In genomic region chr8:95852290-95852689, GRCm38 (mm10) we compare ENCODE assay signal across 8 mouse cellular contexts. TPM values are rescaled to one million over a fixed set of nuclear protein-coding genes. Genes with fewer than 3 reads are reported as not detected.
DNase-seq lines count a peak whose midpoint lies in the region; ATAC-seq and TF ChIP-seq lines count a peak whose summit lies in the region.

No protein-coding gene starts in this region.

- H3K27ac ChIP-seq in ES-Bruce4 (ENCODE audit: insufficient read depth, low read length) = peak overlapping the region; percentile 66
- H3K27ac ChIP-seq in forebrain, embryonic 11.5 days (ENCODE audit: low read depth, low read length) = no peak overlapping the region
- H3K27ac ChIP-seq in hindbrain, embryonic 11.5 days (ENCODE audit: low read depth, low read length) = no peak overlapping the region
- H3K27ac ChIP-seq in limb, embryonic 14.5 days (replicated peaks; ENCODE audit: low read depth, low read length) = no peak overlapping the region
- H3K27ac ChIP-seq in midbrain, embryonic 14.5 days (replicated peaks; ENCODE audit: low read depth, low read length) = no peak overlapping the region

- H3K4me3 ChIP-seq in ES-Bruce4 (ENCODE audit: low read depth, low read length) = peak overlapping the region; percentile 86
- peak overlapping the region; percentile 71; the same call in 1 of the 2 replicates for H3K4me3 ChIP-seq in forebrain, embryonic 11.5 days (ENCODE audit: low read depth, low read length)
- H3K4me3 ChIP-seq in hindbrain, embryonic 11.5 days (ENCODE audit: low read depth, low read length) = no peak overlapping the region; the same call in 1 of the 2 replicates
- H3K4me3 ChIP-seq in limb, embryonic 14.5 days (replicated peaks; ENCODE audit: low read length) = peak overlapping the region; percentile 64
- H3K4me3 ChIP-seq in midbrain, embryonic 14.5 days (replicated peaks; ENCODE audit: low read depth, low read length) = peak overlapping the region; percentile 75; the same call in 1 of the 2 replicates

- TF ChIP-seq POLR2A in ES-Bruce4 (IDR thresholded peaks at IDR 0.05; ENCODE audit: insufficient read depth, low read length) = no peak
- no peak for TF ChIP-seq POLR2A in limb, embryonic 14.5 days (IDR thresholded peaks at IDR 0.05; ENCODE audit: borderline replicate concordance, extremely low read depth, insufficient read depth, insufficient read length)

- H3K4me2 ChIP-seq in forebrain, embryonic 11.5 days (ENCODE audit: low read depth, low read length, severe bottlenecking) = peak overlapping the region; percentile 87
- peak overlapping the region; percentile 81 for H3K4me2 ChIP-seq in hindbrain, embryonic 11.5 days (replicated peaks; ENCODE audit: low read depth, low read length)
- H3K4me2 ChIP-seq in limb, embryonic 14.5 days (replicated peaks; ENCODE audit: low read depth, low read length, severe bottlenecking) = peak overlapping the region; percentile 67
- peak overlapping the region; percentile 77 for H3K4me2 ChIP-seq in midbrain, embryonic 14.5 days (ENCODE audit: low read length)

- no peak for ATAC-seq in forebrain, embryonic 11.5 days (replicated peaks; ENCODE audit: low FRiP score)
- no peak for ATAC-seq in hindbrain, embryonic 11.5 days (ENCODE audit: low FRiP score)
- ATAC-seq in limb, embryonic 14.5 days (ENCODE audit: low FRiP score, low read depth) = no peak
- ATAC-seq in midbrain, embryonic 14.5 days (ENCODE audit: low FRiP score, low TSS enrichment) = no peak

- peak; percentile 85 for DNase-seq in 416B (ENCODE audit: low read depth)
- no peak for DNase-seq in forebrain, embryonic 11.5 days (ENCODE audit: low spot score)
- no peak for DNase-seq in hindbrain, embryonic 11.5 days (ENCODE audit: low spot score)
- DNase-seq in limb, embryonic 14.5 days (ENCODE audit: low spot score) = no peak
- no peak for DNase-seq in midbrain, embryonic 14.5 days
- no peak for DNase-seq in thymus, adult 18-20 months
- no peak for DNase-seq in embryo, embryonic 10 days (ENCODE audit: low spot score)

- H3K9ac ChIP-seq in ES-Bruce4 (ENCODE audit: low read depth, poor library complexity, severe bottlenecking) = peak overlapping the region; percentile 59
- no peak overlapping the region; the same call in 1 of the 2 replicates for H3K9ac ChIP-seq in forebrain, embryonic 11.5 days (ENCODE audit: low read length)
- no peak overlapping the region; the same call in 1 of the 2 replicates for H3K9ac ChIP-seq in hindbrain, embryonic 11.5 days (ENCODE audit: low read depth, low read length)
- peak overlapping the region; percentile 74 for H3K9ac ChIP-seq in limb, embryonic 14.5 days (ENCODE audit: low read depth, low read length, severe bottlenecking)
- 0 out of 2 replicates have a peak overlapping the region, but pooled peaks have one; percentile 70 for H3K9ac ChIP-seq in midbrain, embryonic 14.5 days (replicated peaks; ENCODE audit: low read length)

- no peak for TF ChIP-seq CTCF in ES-Bruce4 (IDR thresholded peaks at IDR 0.05; ENCODE audit: low read depth, low read length)

- no peaks in the 10 kb centered on the region for H3K9me3 ChIP-seq in ES-Bruce4 (replicated peaks; ENCODE audit: control insufficient read depth, insufficient read depth, low read length, poor library complexity, severe bottlenecking)
- H3K9me3 ChIP-seq in forebrain, embryonic 11.5 days (ENCODE audit: control insufficient read depth, low read length) = no peaks in the 10 kb centered on the region
- no peaks in the 10 kb centered on the region for H3K9me3 ChIP-seq in hindbrain, embryonic 11.5 days (ENCODE audit: control insufficient read depth, low read length)
- H3K9me3 ChIP-seq in limb, embryonic 14.5 days (ENCODE audit: control insufficient read depth, low read length) = no peaks in the 10 kb centered on the region
- no peaks in the 10 kb centered on the region for H3K9me3 ChIP-seq in midbrain, embryonic 14.5 days (ENCODE audit: control insufficient read depth, low read length)

- H3K27me3 ChIP-seq in ES-Bruce4 (ENCODE audit: control insufficient read depth, insufficient read depth, low read length, poor library complexity, severe bottlenecking) = no peaks in the 10 kb centered on the region
- no peaks in the 10 kb centered on the region for H3K27me3 ChIP-seq in forebrain, embryonic 11.5 days (ENCODE audit: control insufficient read depth, insufficient read depth, low read length)
- H3K27me3 ChIP-seq in hindbrain, embryonic 11.5 days (ENCODE audit: control insufficient read depth, insufficient read depth, low read length) = no peaks in the 10 kb centered on the region
- H3K27me3 ChIP-seq in limb, embryonic 14.5 days (ENCODE audit: control insufficient read depth, insufficient read depth, low read length) = no peaks in the 10 kb centered on the region
- no peaks in the 10 kb centered on the region for H3K27me3 ChIP-seq in midbrain, embryonic 14.5 days (ENCODE audit: control insufficient read depth, insufficient read depth, low read length)

- no peak for TF ChIP-seq EP300 in ES-Bruce4 (IDR thresholded peaks at IDR 0.05; ENCODE audit: insufficient read depth, low read depth, low read length)

- no peaks in the 10 kb centered on the region for H3K4me1 ChIP-seq in ES-Bruce4 (ENCODE audit: control insufficient read depth, insufficient read depth, low read length)
- H3K4me1 ChIP-seq in forebrain, embryonic 11.5 days (replicated peaks; ENCODE audit: control insufficient read depth, insufficient read depth, low read length) = peaks cover 3% of the 10 kb centered on the region; the same call in 1 of the 2 replicates
- H3K4me1 ChIP-seq in hindbrain, embryonic 11.5 days (replicated peaks; ENCODE audit: control insufficient read depth, insufficient read depth, low read length) = no peaks in the 10 kb centered on the region; the same call in 1 of the 2 replicates
- H3K4me1 ChIP-seq in limb, embryonic 14.5 days (ENCODE audit: control insufficient read depth, insufficient read depth, low read length) = peaks cover 7% of the 10 kb centered on the region; the same call in 1 of the 2 replicates
- H3K4me1 ChIP-seq in midbrain, embryonic 14.5 days (ENCODE audit: control insufficient read depth, insufficient read depth, low read length) = peaks cover 8% of the 10 kb centered on the region

- peaks cover 6% of the 10 kb centered on the region; the same call in 1 of the 2 replicates for H3K36me3 ChIP-seq in ES-Bruce4 (ENCODE audit: control insufficient read depth, insufficient read depth, low read length, poor library complexity, severe bottlenecking)
- no peaks in the 10 kb centered on the region for H3K36me3 ChIP-seq in forebrain, embryonic 11.5 days (ENCODE audit: control insufficient read depth, insufficient read depth, low read length)
- 0 out of 2 replicates have a peak, but pooled peaks cover 2% of the 10 kb centered on the region for H3K36me3 ChIP-seq in hindbrain, embryonic 11.5 days (ENCODE audit: control insufficient read depth, insufficient read depth, low read length)
- H3K36me3 ChIP-seq in limb, embryonic 14.5 days (ENCODE audit: control insufficient read depth, insufficient read depth, low read length) = peaks cover 9% of the 10 kb centered on the region
- peaks cover 8% of the 10 kb centered on the region for H3K36me3 ChIP-seq in midbrain, embryonic 14.5 days (ENCODE audit: control insufficient read depth, insufficient read depth, low read length)

- 81% methylated on average over 4 of the region's 4 CpGs for WGBS in forebrain, embryonic 11.5 days
- WGBS in hindbrain, embryonic 11.5 days = 66% methylated on average over 4 of the region's 4 CpGs
- WGBS in limb, embryonic 14.5 days = 60% methylated on average over 4 of the region's 4 CpGs
- 75% methylated on average over 4 of the region's 4 CpGs for WGBS in midbrain, embryonic 14.5 days

RNA-seq across cellular contexts. Expression of gene Slc38a7, which starts 1.0 kb away (rescaled TPM):
- 21.6 and 23.0 TPM in 2 replicates for polyA plus RNA-seq in ES-Bruce4 (2011; ENCODE audit: insufficient read depth, insufficient read length, low read depth, missing spikeins)
- polyA plus RNA-seq in forebrain, embryonic 11.5 days (2014; fragmentation: Nextera tagmentation; extraction: Ambion mirVana) = 19.6 and 20.3 TPM in 2 replicates
- polyA plus RNA-seq in hindbrain, embryonic 11.5 days (2014; fragmentation: Nextera tagmentation; extraction: Ambion mirVana) = 14.3 and 16.8 TPM in 2 replicates
- 16.8 and 24.6 TPM in 2 replicates for polyA plus RNA-seq in limb, embryonic 14.5 days (2012; rRNA removed)
- polyA plus RNA-seq in limb, embryonic 14.5 days (2014; fragmentation: Nextera tagmentation; extraction: Ambion mirVana) = 16.1 and 16.3 TPM in 2 replicates
- 27.0 and 27.5 TPM in 2 replicates for polyA plus RNA-seq in midbrain, embryonic 14.5 days (2014; fragmentation: Nextera tagmentation; extraction: Ambion mirVana)

RNA-seq across cellular contexts. Expression of gene Sap18b, which starts 27.1 kb away (rescaled TPM):
- polyA plus RNA-seq in ES-Bruce4 (2011; ENCODE audit: insufficient read depth, insufficient read length, low read depth, missing spikeins) = 150 and 169 TPM in 2 replicates
- 327 and 379 TPM in 2 replicates for polyA plus RNA-seq in forebrain, embryonic 11.5 days (2014; fragmentation: Nextera tagmentation; extraction: Ambion mirVana)
- polyA plus RNA-seq in hindbrain, embryonic 11.5 days (2014; fragmentation: Nextera tagmentation; extraction: Ambion mirVana) = 380 and 392 TPM in 2 replicates
- polyA plus RNA-seq in limb, embryonic 14.5 days (2012; rRNA removed) = 90.9 and 138 TPM in 2 replicates
- polyA plus RNA-seq in limb, embryonic 14.5 days (2014; fragmentation: Nextera tagmentation; extraction: Ambion mirVana) = 327 and 341 TPM in 2 replicates
- polyA plus RNA-seq in midbrain, embryonic 14.5 days (2014; fragmentation: Nextera tagmentation; extraction: Ambion mirVana) = 225 and 233 TPM in 2 replicates

RNA-seq across cellular contexts. Expression of gene Got2, which starts 36.1 kb away (rescaled TPM):
- 190 and 192 TPM in 2 replicates for polyA plus RNA-seq in ES-Bruce4 (2011; ENCODE audit: insufficient read depth, insufficient read length, low read depth, missing spikeins)
- 88.1 and 105 TPM in 2 replicates for polyA plus RNA-seq in forebrain, embryonic 11.5 days (2014; fragmentation: Nextera tagmentation; extraction: Ambion mirVana)
- polyA plus RNA-seq in hindbrain, embryonic 11.5 days (2014; fragmentation: Nextera tagmentation; extraction: Ambion mirVana) = 82.5 and 84.8 TPM in 2 replicates
- polyA plus RNA-seq in limb, embryonic 14.5 days (2012; rRNA removed) = 96.4 and 101 TPM in 2 replicates
- 60.0 and 60.2 TPM in 2 replicates for polyA plus RNA-seq in limb, embryonic 14.5 days (2014; fragmentation: Nextera tagmentation; extraction: Ambion mirVana)
- polyA plus RNA-seq in midbrain, embryonic 14.5 days (2014; fragmentation: Nextera tagmentation; extraction: Ambion mirVana) = 84.6 and 215 TPM in 2 replicates

RNA-seq across cellular contexts. Expression of gene Cnot1, which starts 45.0 kb away (rescaled TPM):
- 465 and 478 TPM in 2 replicates for polyA plus RNA-seq in ES-Bruce4 (2011; ENCODE audit: insufficient read depth, insufficient read length, low read depth, missing spikeins)
- polyA plus RNA-seq in forebrain, embryonic 11.5 days (2014; fragmentation: Nextera tagmentation; extraction: Ambion mirVana) = 133 and 136 TPM in 2 replicates
- 88.2 and 108 TPM in 2 replicates for polyA plus RNA-seq in hindbrain, embryonic 11.5 days (2014; fragmentation: Nextera tagmentation; extraction: Ambion mirVana)
- 110 and 144 TPM in 2 replicates for polyA plus RNA-seq in limb, embryonic 14.5 days (2012; rRNA removed)
- 84.1 and 95.3 TPM in 2 replicates for polyA plus RNA-seq in limb, embryonic 14.5 days (2014; fragmentation: Nextera tagmentation; extraction: Ambion mirVana)
- polyA plus RNA-seq in midbrain, embryonic 14.5 days (2014; fragmentation: Nextera tagmentation; extraction: Ambion mirVana) = 50.8 and 76.9 TPM in 2 replicates

Comparison
In these comparisons a context has a peak if more than half of its experiments do, and no peak if none do; other contexts are left out.
1. H3K9ac ChIP-seq: peak in ES-Bruce4 (single experiment), limb, embryonic 14.5 days (single experiment) and midbrain, embryonic 14.5 days (single experiment); none in forebrain, embryonic 11.5 days (single experiment) and hindbrain, embryonic 11.5 days (single experiment).
2. Peak in every context shown above with its lines, with median percentiles within 50 percentile points of each other: H3K4me2 ChIP-seq.